Mouse (Mus musculus): ENCODE results near the gene Akap8l.

DNA sequence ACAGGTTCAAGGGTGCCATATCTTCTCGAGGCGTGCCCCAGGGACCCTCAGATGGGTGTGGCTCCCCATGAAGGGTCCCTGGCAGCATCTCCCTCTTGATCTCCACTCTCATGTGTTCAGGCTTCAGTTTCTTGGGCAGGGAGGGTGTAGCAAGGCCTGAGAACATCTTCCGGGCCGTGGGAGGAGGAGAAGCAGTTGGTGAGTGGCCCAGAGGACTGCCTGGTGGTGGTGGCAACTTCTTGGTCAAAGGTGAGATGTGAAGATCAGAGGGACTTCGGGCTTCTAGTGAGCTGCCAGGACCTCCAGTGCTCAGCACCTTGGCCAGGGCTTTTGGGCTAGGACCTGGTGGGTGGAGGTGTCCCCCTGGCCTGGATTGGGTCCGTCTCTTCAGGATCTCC lies 8.5 kb upstream of the Akap8l start:
- TF ChIP-seq POLR2A (IDR thresholded peaks at IDR 0.05; ENCODE audit: borderline replicate concordance, extremely low read depth, low read depth, low read length) (no peak), CTCF (IDR thresholded peaks at IDR 0.05; ENCODE audit: insufficient read depth, low read length) (no peak)
